Mouse (Mus musculus): ENCODE measurements around the gene Hivep3. TPM values are rescaled to one million over a fixed set of nuclear protein-coding genes. Genes with fewer than 3 reads are reported as not detected.

Hivep3 gene
- polyA plus RNA-seq, 1 experiment from 2014 or later, result 16.0 TPM

DNA sequence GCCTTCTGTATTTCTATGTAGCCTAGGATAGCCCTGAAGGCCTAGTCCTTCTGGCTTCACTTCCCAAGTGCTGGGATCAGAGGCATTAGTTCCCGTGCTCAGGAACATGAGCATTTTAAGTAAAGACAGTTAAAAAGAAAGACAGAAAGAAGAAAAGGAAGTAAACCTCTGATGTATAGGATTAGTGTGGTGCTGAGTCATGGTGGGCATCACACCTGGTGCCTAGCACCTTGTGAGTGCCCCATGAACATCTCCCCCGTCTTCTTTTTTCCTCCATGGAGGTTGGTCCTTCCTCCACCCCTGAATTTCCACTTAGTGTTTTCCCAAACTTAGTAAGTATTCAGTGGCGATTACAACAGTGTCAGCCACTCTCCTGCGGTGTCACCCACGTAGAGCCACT is 311.0 kb downstream of the Hivep3 start:
- H3K27ac ChIP-seq (ENCODE audit: low read depth, low read length), result no peak overlapping the region
- H3K4me2 ChIP-seq (ENCODE audit: low read length), result no peak overlapping the region
- WGBS, result 81% methylated on average over 5 of the region's 5 CpGs
- no peak overlapping the region for H3K4me3 ChIP-seq (ENCODE audit: low read length)
- no peaks in the 10 kb centered on the region for H3K9me3 ChIP-seq (ENCODE audit: control insufficient read depth, low read length)
- no peak for ATAC-seq
- H3K4me1 ChIP-seq (ENCODE audit: control insufficient read depth, insufficient read depth, low read depth, low read length), result no peaks in the 10 kb centered on the region
- no peaks in the 10 kb centered on the region for H3K27me3 ChIP-seq (replicated peaks; ENCODE audit: control insufficient read depth, insufficient read depth, low read length)
- H3K36me3 ChIP-seq (ENCODE audit: control insufficient read depth, insufficient read depth, low read length), result no peaks in the 10 kb centered on the region
- H3K9ac ChIP-seq (ENCODE audit: low read depth, low read length), result no peak overlapping the region

DNA sequence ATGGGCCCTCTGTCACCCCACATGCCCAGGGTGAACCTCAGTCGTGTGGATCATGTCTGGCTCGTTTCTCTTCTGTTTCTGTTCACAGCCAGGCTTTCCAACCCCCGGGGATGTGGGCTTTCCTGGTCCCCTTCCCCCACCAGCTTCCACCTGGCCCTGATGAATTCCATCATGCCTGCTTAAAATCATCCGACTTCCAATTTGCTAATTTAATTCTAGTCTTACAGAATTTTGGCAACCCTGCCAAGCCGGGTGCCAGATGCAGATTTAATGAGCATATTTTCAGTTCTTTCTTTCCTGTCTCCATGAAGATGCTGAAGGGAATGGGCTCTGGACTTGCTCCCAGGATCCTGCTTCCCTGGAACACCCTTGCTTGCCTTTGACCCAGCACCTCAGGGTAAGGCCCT is 311.6 kb downstream of the Hivep3 start:
- Histone ChIP-seq H3K27ac (ENCODE audit: low read depth, low read length) (no peak overlapping the region; the same call in 1 of the 2 replicates), H3K27me3 (replicated peaks; ENCODE audit: control insufficient read depth, insufficient read depth, low read length) (no peaks in the 10 kb centered on the region), H3K36me3 (ENCODE audit: control insufficient read depth, insufficient read depth, low read length) (no peaks in the 10 kb centered on the region), H3K4me3 (ENCODE audit: low read length) (no peak overlapping the region), H3K9ac (ENCODE audit: low read depth, low read length) (no peak overlapping the region), H3K4me1 (ENCODE audit: control insufficient read depth, insufficient read depth, low read depth, low read length) (no peaks in the 10 kb centered on the region), H3K9me3 (ENCODE audit: control insufficient read depth, low read length) (no peaks in the 10 kb centered on the region), H3K4me2 (ENCODE audit: low read length) (no peak overlapping the region)
- no peak for ATAC-seq
- WGBS, result 51% methylated on average over 5 of the region's 5 CpGs

DNA sequence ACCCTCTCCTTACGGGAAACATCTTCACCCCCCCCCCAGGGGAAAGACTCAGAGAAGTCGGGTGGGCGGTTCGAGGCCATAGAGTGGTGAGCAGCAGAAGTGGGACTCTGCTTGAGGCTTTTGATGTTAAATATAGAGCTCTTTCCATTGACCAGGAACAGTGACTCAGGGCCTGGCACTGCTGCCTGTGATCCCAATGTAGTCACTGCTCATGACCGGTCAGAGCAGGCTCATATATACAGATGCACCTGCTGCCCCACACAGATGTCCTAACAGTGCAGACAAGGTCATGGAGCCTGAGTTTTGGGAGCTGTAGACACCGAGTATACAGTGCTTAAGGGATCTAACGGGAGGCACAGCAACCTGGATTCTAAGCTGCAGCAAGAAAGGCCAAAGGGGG is 312.3 kb downstream of the Hivep3 start:
- ATAC-seq, result no peak
- H3K27me3 ChIP-seq (replicated peaks; ENCODE audit: control insufficient read depth, insufficient read depth, low read length), result no peaks in the 10 kb centered on the region
- H3K36me3 ChIP-seq (ENCODE audit: control insufficient read depth, insufficient read depth, low read length), result no peaks in the 10 kb centered on the region
- H3K4me2 ChIP-seq (ENCODE audit: low read length), result no peak overlapping the region
- no peaks in the 10 kb centered on the region for H3K9me3 ChIP-seq (ENCODE audit: control insufficient read depth, low read length)
- WGBS, result 93% methylated on average over 7 of the region's 7 CpGs
- H3K27ac ChIP-seq (ENCODE audit: low read depth, low read length), result no peak overlapping the region
- no peak overlapping the region for H3K4me3 ChIP-seq (ENCODE audit: low read length)
- H3K9ac ChIP-seq (ENCODE audit: low read depth, low read length), result no peak overlapping the region
- H3K4me1 ChIP-seq (ENCODE audit: control insufficient read depth, insufficient read depth, low read depth, low read length), result no peaks in the 10 kb centered on the region

DNA sequence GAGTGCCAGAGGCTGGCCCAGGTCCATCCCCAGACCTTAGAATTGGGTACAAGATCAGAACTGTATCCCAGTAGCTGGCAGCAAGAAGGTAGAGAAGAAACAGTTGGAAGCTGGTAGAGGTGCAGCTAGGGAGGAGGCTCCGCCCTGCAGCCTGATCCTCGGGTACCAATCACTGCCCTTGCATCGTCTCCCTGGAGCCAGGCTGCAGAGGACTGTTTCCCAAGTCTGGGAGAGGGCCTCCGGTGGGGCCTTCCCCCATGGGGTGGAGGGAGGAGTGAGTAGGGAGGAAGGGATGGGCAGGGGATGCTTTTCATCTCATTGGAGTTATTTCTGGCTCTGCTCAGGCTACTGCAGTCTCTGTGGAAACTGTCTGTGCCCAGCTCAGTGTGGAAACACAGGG is 313.5 kb downstream of the Hivep3 start:
- Histone ChIP-seq H3K9me3 (ENCODE audit: control insufficient read depth, low read length) (no peaks in the 10 kb centered on the region), H3K27me3 (replicated peaks; ENCODE audit: control insufficient read depth, insufficient read depth, low read length) (no peaks in the 10 kb centered on the region), H3K36me3 (ENCODE audit: control insufficient read depth, insufficient read depth, low read length) (no peaks in the 10 kb centered on the region), H3K4me2 (ENCODE audit: low read length) (no peak overlapping the region), H3K9ac (ENCODE audit: low read depth, low read length) (no peak overlapping the region), H3K4me3 (ENCODE audit: low read length) (no peak overlapping the region), H3K27ac (ENCODE audit: low read depth, low read length) (no peak overlapping the region), H3K4me1 (ENCODE audit: control insufficient read depth, insufficient read depth, low read depth, low read length) (no peaks in the 10 kb centered on the region)
- WGBS, result 34% methylated on average over 4 of the region's 4 CpGs
- no peak for ATAC-seq

DNA sequence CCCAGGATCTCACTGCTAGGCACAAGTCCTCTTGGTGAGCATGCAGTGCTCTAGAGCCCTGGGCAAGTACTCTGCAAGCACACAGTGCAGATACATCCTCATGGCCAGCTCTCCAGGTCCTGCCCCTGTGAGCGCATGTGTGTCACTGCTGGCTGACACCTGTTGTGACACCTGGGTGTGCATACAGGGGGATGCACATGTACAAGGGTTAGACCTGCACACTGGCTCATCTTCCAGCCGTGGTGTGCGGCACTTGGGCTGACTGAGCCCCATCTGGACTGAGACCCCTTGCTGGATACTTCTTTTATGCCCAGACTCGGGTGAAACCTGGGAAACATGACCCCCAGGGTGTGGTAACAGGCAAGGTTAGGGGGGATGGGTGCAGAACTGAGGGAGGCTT is 314.7 kb downstream of the Hivep3 start:
- no peak overlapping the region for H3K4me3 ChIP-seq (ENCODE audit: low read length)
- H3K36me3 ChIP-seq (ENCODE audit: control insufficient read depth, insufficient read depth, low read length), result no peaks in the 10 kb centered on the region
- no peaks in the 10 kb centered on the region for H3K27me3 ChIP-seq (replicated peaks; ENCODE audit: control insufficient read depth, insufficient read depth, low read length)
- 79% methylated on average over 4 of the region's 4 CpGs for WGBS
- no peak for ATAC-seq
- H3K9me3 ChIP-seq (ENCODE audit: control insufficient read depth, low read length), result no peaks in the 10 kb centered on the region
- H3K4me1 ChIP-seq (ENCODE audit: control insufficient read depth, insufficient read depth, low read depth, low read length), result no peaks in the 10 kb centered on the region
- H3K4me2 ChIP-seq (ENCODE audit: low read length), result no peak overlapping the region
- H3K27ac ChIP-seq (ENCODE audit: low read depth, low read length), result no peak overlapping the region
- H3K9ac ChIP-seq (ENCODE audit: low read depth, low read length), result no peak overlapping the region

DNA sequence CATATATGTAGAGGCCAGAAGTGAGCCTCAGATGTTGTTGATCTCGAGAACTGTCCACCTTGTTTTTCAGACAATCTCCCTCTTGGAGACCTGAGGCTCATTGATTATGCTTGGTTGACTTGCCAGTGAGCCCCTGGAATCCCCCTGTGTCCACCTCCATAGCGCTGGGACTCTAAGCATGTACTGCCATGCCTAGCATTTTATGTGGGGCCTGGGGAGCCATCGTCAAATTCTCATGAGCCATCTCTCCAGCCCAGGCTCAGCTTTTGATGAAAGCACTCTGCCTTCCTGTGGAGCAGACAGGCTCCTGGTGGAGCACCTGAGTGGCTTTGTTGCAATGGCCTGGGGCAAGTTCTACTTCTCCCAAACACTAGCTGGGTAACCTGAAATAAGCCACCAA is 316.3 kb downstream of the Hivep3 start:
- Histone ChIP-seq H3K9ac (ENCODE audit: low read depth, low read length) (no peak overlapping the region), H3K27ac (ENCODE audit: low read depth, low read length) (no peak overlapping the region), H3K27me3 (replicated peaks; ENCODE audit: control insufficient read depth, insufficient read depth, low read length) (no peaks in the 10 kb centered on the region), H3K36me3 (ENCODE audit: control insufficient read depth, insufficient read depth, low read length) (no peaks in the 10 kb centered on the region), H3K4me2 (ENCODE audit: low read length) (no peak overlapping the region), H3K4me1 (ENCODE audit: control insufficient read depth, insufficient read depth, low read depth, low read length) (no peaks in the 10 kb centered on the region), H3K9me3 (ENCODE audit: control insufficient read depth, low read length) (no peaks in the 10 kb centered on the region), H3K4me3 (ENCODE audit: low read length) (no peak overlapping the region)
- ATAC-seq, result no peak
- 88% methylated on average over 3 of the region's 3 CpGs for WGBS

DNA sequence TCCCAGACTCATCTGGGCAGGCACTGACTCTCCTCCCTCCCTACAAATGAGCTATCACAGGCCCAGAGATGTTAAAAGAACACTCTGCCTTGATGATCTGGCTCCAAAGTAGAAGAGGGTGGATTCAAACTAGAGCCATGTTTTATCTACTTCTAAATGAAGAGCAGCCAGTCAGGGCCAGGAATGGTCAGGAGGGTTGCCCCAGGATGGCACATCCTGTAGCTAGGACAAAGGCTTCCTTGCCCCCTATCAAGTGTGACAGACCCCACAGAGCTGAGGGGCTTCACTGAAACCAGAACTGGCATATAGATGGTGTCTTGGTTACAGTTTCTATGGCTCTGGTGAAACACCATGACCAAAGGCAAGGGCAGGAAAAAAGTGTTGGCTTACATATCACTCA is 318.9 kb downstream of the Hivep3 start:
- Histone ChIP-seq H3K9ac (ENCODE audit: low read depth, low read length) (no peak overlapping the region), H3K27ac (ENCODE audit: low read depth, low read length) (no peak overlapping the region), H3K4me2 (ENCODE audit: low read length) (no peak overlapping the region), H3K4me3 (ENCODE audit: low read length) (no peak overlapping the region), H3K36me3 (ENCODE audit: control insufficient read depth, insufficient read depth, low read length) (no peaks in the 10 kb centered on the region), H3K4me1 (ENCODE audit: control insufficient read depth, insufficient read depth, low read depth, low read length) (no peaks in the 10 kb centered on the region), H3K27me3 (replicated peaks; ENCODE audit: control insufficient read depth, insufficient read depth, low read length) (no peaks in the 10 kb centered on the region), H3K9me3 (ENCODE audit: control insufficient read depth, low read length) (no peaks in the 10 kb centered on the region)
- no peak for ATAC-seq

DNA sequence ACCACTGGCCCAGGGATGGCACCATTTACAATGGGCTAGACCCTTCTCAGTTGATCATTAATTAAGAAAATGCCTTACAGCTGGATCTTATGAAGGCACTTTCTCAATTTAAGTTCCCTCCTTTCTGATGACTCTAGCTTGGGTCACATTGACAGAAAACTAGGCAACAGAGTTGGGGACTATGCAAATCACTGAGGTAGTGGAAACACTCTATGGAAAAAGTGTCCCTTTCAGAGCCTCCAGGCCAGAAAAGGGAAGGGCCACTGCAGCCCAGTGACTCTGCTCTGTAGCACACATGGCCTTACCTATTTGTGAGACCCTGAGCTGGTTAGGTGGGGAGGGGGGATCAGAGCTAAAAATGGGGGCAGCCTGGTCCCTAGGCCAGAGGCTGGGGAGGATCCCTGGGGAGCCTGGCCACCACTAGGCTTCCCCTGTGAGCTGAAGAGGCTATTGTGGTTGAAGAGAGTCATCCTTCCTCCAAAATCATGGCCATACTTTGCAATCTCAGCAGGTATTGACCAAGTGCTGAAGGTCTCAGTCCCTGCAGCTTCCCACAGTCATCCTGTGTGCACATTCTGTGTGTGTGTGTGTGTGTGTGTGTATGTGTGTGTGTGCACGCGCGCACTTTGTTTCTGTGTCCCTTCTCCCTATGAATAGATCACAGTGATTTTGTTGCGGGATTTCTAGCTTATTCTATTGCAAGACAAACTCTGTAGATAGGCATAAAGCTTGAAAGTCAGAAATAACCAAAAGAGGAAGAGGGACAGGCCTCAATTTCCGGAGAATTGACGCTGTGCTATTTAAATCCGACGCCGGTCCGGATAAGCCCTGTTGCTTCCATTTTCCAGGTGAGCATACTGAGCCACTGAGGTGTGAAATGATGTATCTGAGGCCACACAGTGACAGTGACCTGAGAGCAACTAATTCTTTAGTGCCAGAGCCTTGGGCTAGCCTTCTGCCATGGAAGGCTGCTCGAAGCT is 319.7 kb downstream of the Hivep3 start:
- no peak overlapping the region for H3K9ac ChIP-seq (ENCODE audit: low read depth, low read length)
- no peak overlapping the region for H3K27ac ChIP-seq (ENCODE audit: low read depth, low read length)
- no peaks in the 10 kb centered on the region for H3K4me1 ChIP-seq (ENCODE audit: control insufficient read depth, insufficient read depth, low read depth, low read length)
- 94% methylated on average over 11 of the region's 11 CpGs for WGBS
- no peak for ATAC-seq
- H3K9me3 ChIP-seq (ENCODE audit: control insufficient read depth, low read length), result no peaks in the 10 kb centered on the region
- no peak overlapping the region for H3K4me3 ChIP-seq (ENCODE audit: low read length)
- H3K4me2 ChIP-seq (ENCODE audit: low read length), result no peak overlapping the region
- no peaks in the 10 kb centered on the region for H3K27me3 ChIP-seq (replicated peaks; ENCODE audit: control insufficient read depth, insufficient read depth, low read length)
- no peaks in the 10 kb centered on the region for H3K36me3 ChIP-seq (ENCODE audit: control insufficient read depth, insufficient read depth, low read length)

DNA sequence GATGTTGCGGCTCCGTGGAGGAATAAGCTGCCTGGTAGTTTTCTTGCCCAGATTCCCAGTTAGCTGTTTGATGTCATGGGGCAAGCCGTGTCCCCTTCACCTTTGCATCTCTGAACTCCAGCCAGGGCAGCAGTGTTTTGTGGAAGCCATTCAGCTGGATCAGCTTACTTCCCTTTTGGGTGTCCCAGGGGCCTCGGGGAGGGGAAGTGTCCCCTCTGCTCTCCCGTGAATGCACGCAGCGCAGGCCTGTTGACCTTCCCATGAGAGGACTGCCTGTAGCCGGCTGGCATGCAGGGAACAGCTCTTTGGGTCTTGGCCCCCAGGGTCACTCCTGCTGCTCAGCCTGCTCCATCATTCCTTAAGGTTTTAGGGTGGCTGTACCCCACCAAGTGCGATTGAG is 320.6 kb downstream of the Hivep3 start:
- H3K27me3 ChIP-seq (replicated peaks; ENCODE audit: control insufficient read depth, insufficient read depth, low read length), result no peaks in the 10 kb centered on the region
- no peak overlapping the region for H3K4me2 ChIP-seq (ENCODE audit: low read length)
- ATAC-seq, result no peak
- no peak overlapping the region for H3K9ac ChIP-seq (ENCODE audit: low read depth, low read length)
- no peak overlapping the region for H3K27ac ChIP-seq (ENCODE audit: low read depth, low read length)
- WGBS, result 77% methylated on average over 9 of the region's 9 CpGs
- no peaks in the 10 kb centered on the region for H3K9me3 ChIP-seq (ENCODE audit: control insufficient read depth, low read length)
- no peaks in the 10 kb centered on the region for H3K4me1 ChIP-seq (ENCODE audit: control insufficient read depth, insufficient read depth, low read depth, low read length)
- no peaks in the 10 kb centered on the region for H3K36me3 ChIP-seq (ENCODE audit: control insufficient read depth, insufficient read depth, low read length)
- H3K4me3 ChIP-seq (ENCODE audit: low read length), result no peak overlapping the region
